Mouse (Mus musculus) brown adipose tissue, adult 24 weeks (tissue): ENCODE results near the gene Fbp2. TPM values are rescaled to one million over a fixed set of nuclear protein-coding genes. Genes with fewer than 3 reads are reported as not detected.
"Not testable (repeated sequence)": the region's sequence is repeated elsewhere in the genome, so short reads cannot be mapped to it uniquely, and the experiment has no call there.

Experiments used
- H3K27ac ChIP-seq: fragments of 200-500 bp; replicated peaks from 2 replicates; pipeline ENCODE4 v1.5.1; 2012; ENCODE audit warnings: low read depth, mild to moderate bottlenecking, low read length
- H3K4me1 ChIP-seq: fragments of 200-500 bp; 2 replicates; pipeline ENCODE4 v1.6.1; 2012; ENCODE audit warnings: low read length, mixed read lengths; ENCODE audit not compliant: control insufficient read depth, insufficient read depth, insufficient read length
- H3K4me3 ChIP-seq: fragments of 200-500 bp; 2 replicates; pipeline ENCODE4 v1.5.1; 2012; ENCODE audit warnings: low read depth, mild to moderate bottlenecking, low read length, moderate library complexity; ENCODE audit not compliant: insufficient read depth
- polyA plus RNA-seq: library from polyadenylated mRNA; stranded (reverse); fragments of >200 nt; gene quantifications from 2 replicates; pipeline ENCODE4 v1.2.4, GENCODE M21; 2012; ENCODE audit not compliant: missing spikeins, insufficient read depth, insufficient read length

The Fbp2 gene
- polyA plus RNA-seq, 1 experiment: 43.6 TPM

DNA sequence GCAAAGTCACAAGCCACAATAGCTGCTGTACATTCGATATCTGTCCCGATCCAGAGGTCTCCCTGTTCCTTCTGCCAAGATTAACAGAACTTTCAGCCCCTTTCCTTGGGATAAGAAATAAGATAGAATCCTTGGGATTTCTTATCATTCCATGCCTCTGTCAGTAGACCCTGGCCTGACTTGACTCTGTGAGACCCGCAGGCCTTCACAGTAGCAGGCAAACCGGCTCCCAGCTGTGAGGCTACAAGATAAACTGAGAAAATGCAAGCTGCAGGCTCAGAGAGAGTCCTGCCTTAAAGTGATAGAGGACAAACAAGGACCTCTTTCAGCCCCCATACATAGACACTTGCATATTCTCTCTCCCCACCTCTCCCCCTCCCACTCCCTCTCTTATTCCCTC, 24.9 kb downstream of the Fbp2 start:
- Histone ChIP-seq H3K27ac (no peak overlapping the region), H3K4me3 (no peak overlapping the region), H3K4me1 (no peaks in the 10 kb centered on the region)

DNA sequence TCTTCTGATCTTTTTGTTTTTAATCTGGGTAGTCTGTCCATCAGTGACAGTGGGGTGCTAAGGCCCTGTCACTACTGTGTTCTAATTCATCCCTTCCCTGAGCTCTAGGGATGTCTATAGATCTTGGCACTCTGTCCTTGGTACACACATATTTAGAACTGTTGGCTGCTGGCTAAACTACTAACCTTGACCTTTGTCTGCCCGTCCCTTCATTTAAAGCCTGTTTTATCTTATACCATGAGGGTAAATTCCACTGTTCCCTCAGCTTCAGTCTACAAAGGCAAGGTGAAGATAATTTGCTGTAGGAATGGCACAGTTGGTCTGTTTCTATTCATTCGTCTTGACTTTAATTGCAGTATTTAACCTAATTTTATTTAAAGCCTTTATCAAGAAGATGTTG, 26.0 kb downstream of the Fbp2 start:
- H3K27ac ChIP-seq: no peak overlapping the region
- no peaks in the 10 kb centered on the region for H3K4me1 ChIP-seq
- H3K4me3 ChIP-seq: no peak overlapping the region

DNA sequence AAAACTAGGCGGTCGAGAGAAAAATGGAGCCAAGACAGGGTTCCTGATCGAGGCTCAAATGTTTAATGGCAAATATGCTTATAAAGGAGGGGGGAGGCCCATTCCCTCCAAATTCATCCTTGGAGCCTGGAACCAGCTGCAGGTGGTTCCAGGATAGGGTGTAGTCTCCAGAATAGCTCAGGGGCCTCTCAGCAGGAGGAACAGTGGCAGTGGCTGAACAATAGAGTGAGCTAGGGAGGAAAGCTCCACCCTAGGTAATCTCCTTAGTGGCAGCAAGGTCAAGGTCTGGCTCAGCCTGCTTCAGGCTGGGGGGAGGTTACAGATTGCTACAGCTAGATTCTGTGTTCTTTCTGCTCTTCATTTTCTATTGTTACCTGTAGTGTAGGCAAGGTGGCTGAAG, 42.5 kb downstream of the Fbp2 start:
- H3K4me3 ChIP-seq, H3K4me1 ChIP-seq, H3K27ac ChIP-seq: not testable (repeated sequence)

DNA sequence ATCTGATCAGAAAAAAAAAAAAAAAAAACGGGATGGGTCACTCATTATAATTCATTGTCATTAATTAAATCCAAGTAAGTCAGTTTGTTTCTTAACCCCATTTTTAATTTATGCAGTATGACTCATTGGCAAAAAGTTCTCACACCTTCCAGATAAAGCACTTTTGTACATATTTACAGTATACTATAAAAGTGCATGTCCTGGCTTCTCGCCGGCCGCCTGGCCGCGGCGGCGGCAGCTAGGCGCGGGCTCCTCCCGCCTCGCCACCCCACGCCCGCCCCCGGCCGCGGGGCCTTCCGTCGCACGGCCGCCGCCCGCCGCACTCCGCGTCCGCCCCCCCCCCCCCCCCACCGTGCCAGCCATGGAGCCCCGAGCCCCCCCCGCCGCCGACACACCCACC, 45.5 kb downstream of the Fbp2 start:
- Histone ChIP-seq H3K27ac (no peak overlapping the region), H3K4me3 (no peak overlapping the region), H3K4me1 (no peaks in the 10 kb centered on the region)

DNA sequence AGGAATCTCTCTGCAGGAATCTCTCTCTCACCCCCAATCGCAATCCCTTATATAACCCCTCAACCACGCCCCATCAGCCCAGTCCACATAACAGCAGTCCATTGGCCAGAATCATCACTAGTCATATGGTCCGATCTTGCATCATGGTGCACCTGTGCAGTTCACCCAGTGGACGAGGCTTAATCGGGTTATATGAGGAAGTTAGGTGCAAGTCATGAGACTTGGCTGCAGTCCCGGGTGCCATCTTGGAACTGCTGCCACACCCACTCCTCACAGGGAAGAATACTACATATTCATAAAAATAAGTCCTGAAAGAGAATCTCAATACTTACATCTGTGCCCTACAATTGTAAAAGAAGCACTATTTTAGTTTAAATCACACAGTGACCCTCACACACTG, 50.2 kb downstream of the Fbp2 start:
- not testable (repeated sequence) for H3K4me3 ChIP-seq, H3K27ac ChIP-seq, H3K4me1 ChIP-seq

Other genes with a start within 250 kb of the Fbp2 start
- 0.59 and 1.3 TPM in 2 replicates for gene 6720489N17Rik, start 234.2 kb downstream of the Fbp2 start, polyA plus RNA-seq
- 3.0 and 3.7 TPM in 2 replicates for gene Platr25, start 97.7 kb downstream of the Fbp2 start, polyA plus RNA-seq
- not detected in 2 replicates for gene Gm5141, start 72.6 kb downstream of the Fbp2 start, polyA plus RNA-seq
- gene Fbp1, start 29.9 kb upstream of the Fbp2 start, polyA plus RNA-seq: 3.4 TPM in 1 of 2 replicates, not detected in the other
- 10.7 and 24.7 TPM in 2 replicates for gene 2010111I01Rik, start 106.5 kb upstream of the Fbp2 start, polyA plus RNA-seq